Mouse (Mus musculus) forebrain, embryonic 15.5 days (tissue): ENCODE measurements around the gene Dazap1. TPM values are rescaled to one million over a fixed set of nuclear protein-coding genes. Genes with fewer than 3 reads are reported as not detected.

Experiments
- ATAC-seq: fragments of 200-750 bp; cut with Nextera tagmentation; replicated peaks from 2 replicates; pipeline ENCODE4 v1.8.0; 2017; ENCODE audit warnings: mild to moderate bottlenecking, moderate TSS enrichment, moderate library complexity
- H3K27ac ChIP-seq: fragments of 300-500 bp; sonication (generic); replicated peaks from 2 replicates; pipeline ENCODE4 v1.5.1; 2015; ENCODE audit warnings: mild to moderate bottlenecking, inconsistent platforms
- H3K27me3 ChIP-seq: fragments of 300-500 bp; sonication (generic); 2 replicates; pipeline ENCODE4 v1.6.1; 2015; ENCODE audit warnings: inconsistent platforms
- H3K36me3 ChIP-seq: fragments of 300-500 bp; sonication (generic); 2 replicates; pipeline ENCODE4 v1.6.1; 2015; ENCODE audit warnings: mild to moderate bottlenecking, inconsistent platforms
- H3K4me1 ChIP-seq: fragments of 300-500 bp; sonication (generic); 2 replicates; pipeline ENCODE4 v1.6.1; 2015; ENCODE audit warnings: inconsistent platforms
- H3K4me2 ChIP-seq: fragments of 300-500 bp; sonication (generic); replicated peaks from 2 replicates; pipeline ENCODE4 v1.6.1; 2015; ENCODE audit warnings: mild to moderate bottlenecking, inconsistent platforms
- H3K4me3 ChIP-seq: fragments of 300-500 bp; sonication (generic); 2 replicates; pipeline ENCODE4 v1.5.1; 2015; ENCODE audit warnings: mild to moderate bottlenecking, inconsistent platforms
- H3K9ac ChIP-seq: fragments of 300-500 bp; sonication (generic); replicated peaks from 2 replicates; pipeline ENCODE4 v1.6.1; 2015; ENCODE audit warnings: mild to moderate bottlenecking, inconsistent platforms
- H3K9me3 ChIP-seq: fragments of 300-500 bp; sonication (generic); 2 replicates; pipeline ENCODE4 v1.6.1; 2016; ENCODE audit warnings: inconsistent platforms
- WGBS: fragments of 180-500 bp; shearing (Covaris S2); methylation state at CpG from one replicate; pipeline ENCODE4 v1.1.7; 2015; ENCODE audit warnings: mixed read lengths; 5-methylcytosine and 5-hydroxymethylcytosine counted together
- polyA plus RNA-seq: library from polyadenylated mRNA; unstranded; fragments of >200 nt; fragmentation: Nextera tagmentation; extraction: Ambion mirVana; gene quantifications from 2 replicates; pipeline ENCODE4 v1.2.1, GENCODE M21; 2015

Dazap1 gene
- polyA plus RNA-seq, 1 experiment from 2014 or later: 70.0 TPM

GRCm38 (mm10) chr10:80295618-80296425, 34.5 kb downstream of the Dazap1 start, which contains the start of gene Apc2:
Apc2 (plus strand) TSS chr10:80295977.
- H3K4me2 ChIP-seq: peak within 1 kb of the TSS; percentile 78
- ATAC-seq: peak; percentile 55
- H3K9ac ChIP-seq: peak within 1 kb of the TSS; percentile 56
- no peaks in the 10 kb centered on the region for H3K9me3 ChIP-seq
- H3K27me3 ChIP-seq: no peaks in the 10 kb centered on the region
- peaks cover 13% of the 10 kb centered on the region for H3K36me3 ChIP-seq
- WGBS: under 1% methylated on average over 26 of the region's 26 CpGs
- peaks cover 72% of the 10 kb centered on the region for H3K4me1 ChIP-seq
- H3K4me3 ChIP-seq: peak within 1 kb of the TSS; percentile 54
- peak within 1 kb of the TSS; percentile 97 for H3K27ac ChIP-seq

GRCm38 (mm10) chr10:80296824-80297223, 35.5 kb downstream of the Dazap1 start:
- H3K36me3 ChIP-seq: peaks cover 13% of the 10 kb centered on the region
- peaks cover 75% of the 10 kb centered on the region for H3K4me1 ChIP-seq
- WGBS: 83% methylated on average over 5 of the region's 5 CpGs

GRCm38 (mm10) chr10:80297526-80298133, 36.3 kb downstream of the Dazap1 start:
- 73% methylated on average over 8 of the region's 8 CpGs for WGBS
- peaks cover 80% of the 10 kb centered on the region for H3K4me1 ChIP-seq

More at GRCm38 (mm10) chr10:80296824-80297223, 35.5 kb downstream of the Dazap1 start:
- Histone ChIP-seq H3K9me3 (no peaks in the 10 kb centered on the region), H3K4me2 (peak overlapping the region; percentile 78), H3K27ac (peak overlapping the region; percentile 97), H3K4me3 (peak overlapping the region; percentile 54), H3K27me3 (no peaks in the 10 kb centered on the region), H3K9ac (peak overlapping the region; percentile 56)
- ATAC-seq: no peak

GRCm38 (mm10) chr10:80298571-80299281, 37.4 kb downstream of the Dazap1 start:
- no peaks in the 10 kb centered on the region for H3K9me3 ChIP-seq
- WGBS: 2% methylated on average over 26 of the region's 26 CpGs
- H3K4me2 ChIP-seq: peak overlapping the region; percentile 86
- peak; percentile 78 for ATAC-seq
- H3K4me3 ChIP-seq: peak overlapping the region; percentile 76
- H3K4me1 ChIP-seq: peaks cover 81% of the 10 kb centered on the region
- no peaks in the 10 kb centered on the region for H3K27me3 ChIP-seq
- H3K36me3 ChIP-seq: peaks cover 29% of the 10 kb centered on the region
- H3K9ac ChIP-seq: peak overlapping the region; percentile 99
- peak overlapping the region; percentile 97 for H3K27ac ChIP-seq

More at GRCm38 (mm10) chr10:80297526-80298133, 36.3 kb downstream of the Dazap1 start:
- no peaks in the 10 kb centered on the region for H3K9me3 ChIP-seq
- H3K27me3 ChIP-seq: no peaks in the 10 kb centered on the region
- H3K36me3 ChIP-seq: peaks cover 21% of the 10 kb centered on the region
- H3K4me3 ChIP-seq: peak overlapping the region; percentile 2; the same call in 1 of the 2 replicates
- peak overlapping the region; percentile 97 for H3K27ac ChIP-seq
- H3K4me2 ChIP-seq: peak overlapping the region; percentile 86; the same call in 1 of the 2 replicates
- ATAC-seq: no peak
- peak overlapping the region; percentile 31 for H3K9ac ChIP-seq

DNA sequence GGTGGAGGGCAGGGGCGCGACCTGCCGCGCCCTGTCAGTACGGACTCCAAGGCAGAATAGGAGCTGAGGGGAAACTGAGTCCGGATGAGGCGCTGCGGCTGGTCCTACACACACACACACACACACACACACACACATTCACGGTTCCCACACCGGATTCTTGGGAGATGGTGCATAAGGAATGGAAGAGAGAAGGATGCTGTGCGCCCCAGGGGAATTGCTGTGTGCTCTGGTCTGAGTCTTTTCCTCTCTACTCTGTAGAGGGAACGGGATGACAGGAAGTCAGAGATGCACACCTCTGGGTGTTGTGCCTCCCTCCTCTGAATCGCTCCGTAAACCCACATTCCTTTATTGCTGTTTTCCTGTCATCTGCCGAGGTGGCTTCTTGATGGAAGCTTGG, 38.0 kb downstream of the Dazap1 start:
- Histone ChIP-seq H3K9ac (peak overlapping the region; percentile 99), H3K9me3 (no peaks in the 10 kb centered on the region), H3K36me3 (peaks cover 24% of the 10 kb centered on the region), H3K27me3 (no peaks in the 10 kb centered on the region), H3K4me2 (peak overlapping the region; percentile 86), H3K27ac (peak overlapping the region; percentile 97), H3K4me1 (peaks cover 82% of the 10 kb centered on the region), H3K4me3 (peak overlapping the region; percentile 76)
- 2% methylated on average over 15 of the region's 15 CpGs for WGBS
- no peak for ATAC-seq

- Histone ChIP-seq H3K4me3 (peak overlapping the region; percentile 76), H3K4me2 (peak overlapping the region; percentile 86), H3K27ac (peak overlapping the region; percentile 97), H3K27me3 (no peaks in the 10 kb centered on the region), H3K9me3 (no peaks in the 10 kb centered on the region), H3K4me1 (peaks cover 83% of the 10 kb centered on the region), H3K9ac (peak overlapping the region; percentile 99), H3K36me3 (peaks cover 24% of the 10 kb centered on the region)
- WGBS: 37% methylated on average over 10 of the region's 10 CpGs
- no peak for ATAC-seq
These were observed 38.5 kb downstream of the Dazap1 start for GRCm38 (mm10) chr10:80299824-80300223.

DNA sequence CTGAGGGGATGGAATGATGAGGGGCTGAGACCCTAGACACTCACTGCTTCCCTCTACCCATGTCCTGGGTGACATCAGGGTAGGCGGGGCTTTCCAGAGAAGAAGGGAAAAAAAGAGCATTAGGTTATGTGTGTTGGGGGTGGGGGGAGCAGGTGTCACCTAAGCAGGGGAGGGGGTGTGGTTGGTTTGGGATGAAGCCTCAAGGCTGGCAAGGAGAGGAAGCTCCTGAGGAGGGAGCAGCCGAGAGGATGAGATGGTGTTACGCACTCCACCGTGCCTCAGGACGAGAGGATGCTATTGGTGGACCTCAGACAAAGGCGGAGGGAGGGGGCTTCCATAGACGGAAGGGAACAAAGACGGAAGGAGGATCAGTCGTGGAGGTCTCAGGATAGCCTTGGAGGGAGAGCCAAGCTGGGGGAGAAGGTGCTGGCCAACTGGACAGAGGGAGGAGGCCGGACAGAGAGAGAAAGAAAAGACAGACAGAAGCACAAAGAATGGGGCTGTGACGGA, 39.4 kb downstream of the Dazap1 start:
- WGBS: 4% methylated on average over 11 of the region's 11 CpGs
- peak overlapping the region; percentile 76 for H3K4me3 ChIP-seq
- H3K36me3 ChIP-seq: peaks cover 30% of the 10 kb centered on the region
- peak overlapping the region; percentile 97 for H3K27ac ChIP-seq
- H3K4me1 ChIP-seq: peaks cover 83% of the 10 kb centered on the region
- H3K9me3 ChIP-seq: no peaks in the 10 kb centered on the region
- peak overlapping the region; percentile 99 for H3K9ac ChIP-seq
- ATAC-seq: peak; percentile 83
- no peaks in the 10 kb centered on the region for H3K27me3 ChIP-seq
- H3K4me2 ChIP-seq: peak overlapping the region; percentile 86

DNA sequence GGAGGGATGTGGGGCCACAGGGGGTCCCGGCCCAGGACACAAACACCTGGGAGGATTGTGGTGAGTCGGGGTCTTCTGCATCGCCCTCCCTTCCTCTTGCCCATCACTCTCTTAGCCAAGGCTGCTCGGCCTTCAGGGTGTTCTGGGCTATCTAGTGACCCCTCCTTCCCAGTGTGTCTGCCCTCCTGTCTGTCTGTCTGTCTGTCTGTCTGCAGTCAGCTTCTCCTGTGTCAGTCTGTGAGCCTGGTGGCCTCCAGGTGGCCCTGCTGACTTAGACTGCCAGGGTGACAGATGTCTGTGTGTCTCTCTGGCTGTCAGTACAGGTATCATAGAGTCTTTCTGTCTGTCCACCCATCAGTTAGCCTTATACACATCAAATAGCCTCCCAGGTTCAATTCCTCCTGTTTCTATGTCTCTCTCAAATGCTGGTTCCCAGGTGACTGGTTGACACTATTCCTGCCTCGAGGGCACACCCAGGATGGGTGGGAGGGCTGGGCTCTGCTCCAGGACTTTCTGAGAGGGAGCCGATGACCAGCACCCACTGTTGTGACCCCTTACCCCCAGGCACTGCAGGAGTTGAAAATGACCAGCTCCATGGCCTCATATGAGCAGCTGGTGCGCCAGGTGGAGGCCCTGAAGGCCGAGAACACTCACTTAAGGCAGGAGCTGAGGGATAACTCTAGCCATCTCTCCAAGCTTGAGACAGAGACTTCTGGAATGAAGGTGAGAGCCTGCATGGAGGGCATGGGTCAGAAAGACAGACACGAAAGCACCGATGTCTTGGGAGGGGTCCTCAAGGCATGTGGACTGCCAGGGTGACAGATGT, 40.2 kb downstream of the Dazap1 start:
- WGBS: 69% methylated on average over 10 of the region's 10 CpGs
- peak overlapping the region; percentile 76 for H3K4me3 ChIP-seq
- peak overlapping the region; percentile 97 for H3K27ac ChIP-seq
- no peaks in the 10 kb centered on the region for H3K27me3 ChIP-seq
- no peak; the same call in 1 of the 2 replicates for ATAC-seq
- peak overlapping the region; percentile 86 for H3K4me2 ChIP-seq
- H3K36me3 ChIP-seq: peaks cover 37% of the 10 kb centered on the region
- H3K4me1 ChIP-seq: peaks cover 81% of the 10 kb centered on the region
- H3K9me3 ChIP-seq: no peaks in the 10 kb centered on the region
- peak overlapping the region; percentile 99 for H3K9ac ChIP-seq

- H3K9me3 ChIP-seq: no peaks in the 10 kb centered on the region
- peaks cover 43% of the 10 kb centered on the region for H3K36me3 ChIP-seq
- peaks cover 76% of the 10 kb centered on the region for H3K4me1 ChIP-seq
- peak overlapping the region; percentile 86 for H3K4me2 ChIP-seq
- no peak for ATAC-seq
- no peaks in the 10 kb centered on the region for H3K27me3 ChIP-seq
- peak overlapping the region; percentile 99 for H3K9ac ChIP-seq
- peak overlapping the region; percentile 97 for H3K27ac ChIP-seq
- H3K4me3 ChIP-seq: peak overlapping the region; percentile 76
- 61% methylated on average over 5 of the region's 5 CpGs for WGBS
These were observed 40.7 kb downstream of the Dazap1 start for GRCm38 (mm10) chr10:80302082-80302355.

DNA sequence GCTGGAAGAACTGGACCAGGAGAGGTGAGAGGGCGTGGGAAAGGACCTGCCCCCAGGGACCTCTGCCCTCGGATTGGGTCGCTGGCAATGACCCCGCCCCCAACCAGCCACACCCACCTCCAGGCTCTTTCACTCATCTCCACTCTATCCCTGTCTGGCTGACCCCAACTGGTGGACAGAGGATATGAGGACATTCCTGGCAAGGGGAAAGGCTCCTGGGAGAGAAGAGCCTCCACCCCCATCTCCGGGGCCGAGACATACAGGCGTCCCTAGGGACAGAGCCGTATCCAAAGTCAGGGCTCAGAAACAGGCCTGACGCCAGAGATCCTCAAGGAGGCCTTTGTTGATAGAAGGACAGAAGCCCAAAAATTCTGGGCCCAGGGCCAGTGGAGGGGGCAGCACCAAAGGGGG, 41.2 kb downstream of the Dazap1 start:
- Histone ChIP-seq H3K27me3 (no peaks in the 10 kb centered on the region), H3K4me3 (peak overlapping the region; percentile 76), H3K27ac (peak overlapping the region; percentile 97), H3K36me3 (peaks cover 47% of the 10 kb centered on the region), H3K9ac (peak overlapping the region; percentile 99), H3K4me1 (peaks cover 71% of the 10 kb centered on the region), H3K4me2 (peak overlapping the region; percentile 86), H3K9me3 (no peaks in the 10 kb centered on the region)
- no peak for ATAC-seq
- WGBS: 20% methylated on average over 9 of the region's 9 CpGs

GRCm38 (mm10) chr10:80304458-80304857, 43.2 kb downstream of the Dazap1 start:
- Histone ChIP-seq H3K4me3 (peak overlapping the region; percentile 8), H3K27ac (no peak overlapping the region), H3K36me3 (peaks cover 67% of the 10 kb centered on the region), H3K4me2 (peak overlapping the region; percentile 28; the same call in 1 of the 2 replicates), H3K9ac (0 out of 2 replicates have a peak overlapping the region, but pooled peaks have one; percentile 7), H3K27me3 (no peaks in the 10 kb centered on the region), H3K9me3 (no peaks in the 10 kb centered on the region), H3K4me1 (peaks cover 58% of the 10 kb centered on the region)
- WGBS: 52% methylated on average over 12 of the region's 12 CpGs
- no peak for ATAC-seq
